Mouse (Mus musculus) CH12.LX (cell line): Measurements from ENCODE around the gene Klrb1f. TPM values are rescaled to one million over a fixed set of nuclear protein-coding genes. Genes with fewer than 3 reads are reported as not detected.

Source experiments
- DNase-seq: peaks from one replicate; pipeline ENCODE4 v3.0.0-alpha.2; 2013; ENCODE audit errors: extremely low read depth
- H3K27ac ChIP-seq: 2 replicates; pipeline ENCODE4 v1.5.1; 2012; ENCODE audit warnings: low read depth, mild to moderate bottlenecking, control low read depth, moderate library complexity; ENCODE audit not compliant: insufficient read depth
- H3K27me3 ChIP-seq: replicated peaks from 2 replicates; pipeline ENCODE3; 2012; ENCODE audit warnings: inconsistent platforms
- H3K36me3 ChIP-seq, 2 experiments: replicated peaks in 1 of 2; 2 replicates each; pipeline versions ENCODE3 to v1.6.1; 2012; ENCODE audit warnings: inconsistent platforms in 1 of 2, low read length in 1 of 2, mild to moderate bottlenecking in 1 of 2, mixed read lengths in 1 of 2, moderate library complexity in 1 of 2; ENCODE audit not compliant: control insufficient read depth in 1 of 2, insufficient read depth in 1 of 2
- H3K4me1 ChIP-seq, 2 experiments: 2 replicates each; pipeline ENCODE4 v1.6.1; 2012; ENCODE audit warnings: inconsistent platforms in 1 of 2, moderate library complexity in 1 of 2; ENCODE audit not compliant: insufficient read depth in 2 of 2, control insufficient read depth in 1 of 2
- H3K4me2 ChIP-seq: 2 replicates; pipeline ENCODE4 v1.6.1; 2012; ENCODE audit warnings: low read depth, mild to moderate bottlenecking, control low read depth; ENCODE audit not compliant: poor library complexity, insufficient read depth, severe bottlenecking
- H3K4me3 ChIP-seq, 3 experiments: fragments of 150-350 bp in 1 of 3; sonication (generic) in 1 of 3; replicated peaks in 1 of 3; 2 replicates each; pipeline versions ENCODE3 to v1.5.1; 2011 to 2012; ENCODE audit warnings: low read depth in 2 of 3, low read length in 2 of 3, mild to moderate bottlenecking in 2 of 3, moderate library complexity in 2 of 3, control low read depth in 1 of 3, improper control_type of control experiment in 1 of 3, inconsistent platforms in 1 of 3, mixed read lengths in 1 of 3; ENCODE audit not compliant: poor library complexity in 1 of 3
- H3K79me2 ChIP-seq: replicated peaks from 2 replicates; pipeline ENCODE4 v1.6.1; 2012; ENCODE audit warnings: mild to moderate bottlenecking, moderate library complexity; ENCODE audit not compliant: control insufficient read depth, poor library complexity, insufficient read depth, severe bottlenecking; ENCODE audit errors: extremely low read depth
- H3K9ac ChIP-seq: 2 replicates; pipeline ENCODE4 v1.6.1; 2012; ENCODE audit warnings: low read depth, mild to moderate bottlenecking, control low read depth, moderate library complexity; ENCODE audit not compliant: insufficient read depth
- H3K9me3 ChIP-seq: replicated peaks from 2 replicates; pipeline ENCODE3; 2012; ENCODE audit warnings: low read length, inconsistent platforms, mixed read lengths
- CHD1 ChIP-seq: IDR thresholded peaks from 2 replicates; pipeline ENCODE4 v1.6.1; 2012; ENCODE audit warnings: low read depth, low read length, improper control_type of control experiment, inconsistent platforms
- CTCF ChIP-seq, 2 experiments: IDR thresholded peaks in 1 of 2; conservative IDR thresholded peaks in 1 of 2; 2 replicates each; pipeline ENCODE4 v1.5.1; 2011 to 2012; ENCODE audit warnings: low read depth in 2 of 2, low read length in 2 of 2, improper control_type of control experiment in 1 of 2, inconsistent platforms in 1 of 2, mild to moderate bottlenecking in 1 of 2, moderate library complexity in 1 of 2
- ELF1 ChIP-seq: IDR thresholded peaks from 2 replicates; pipeline ENCODE4 v1.6.1; 2014; ENCODE audit warnings: low read depth, mild to moderate bottlenecking, inconsistent platforms, low read length, improper control_type of control experiment
- ETS1 ChIP-seq: conservative IDR thresholded peaks from 2 replicates; pipeline ENCODE4 v1.6.1; 2012; ENCODE audit warnings: low read depth, mild to moderate bottlenecking, inconsistent platforms, low read length, improper control_type of control experiment, moderate library complexity
- GABPA ChIP-seq: IDR thresholded peaks from 2 replicates; pipeline ENCODE4 v1.6.1; 2012; ENCODE audit warnings: low read depth, low read length, improper control_type of control experiment, inconsistent platforms; ENCODE audit not compliant: insufficient replicate concordance
- HCFC1 ChIP-seq: IDR thresholded peaks from 2 replicates; pipeline ENCODE4 v1.6.1; 2012; ENCODE audit warnings: low read depth, mild to moderate bottlenecking, inconsistent platforms, low read length, improper control_type of control experiment
- JUN ChIP-seq: IDR thresholded peaks from 2 replicates; pipeline ENCODE4 v1.6.1; 2011; ENCODE audit warnings: low read depth, mild to moderate bottlenecking, low read length, improper control_type of control experiment, moderate library complexity; ENCODE audit not compliant: insufficient read depth
- JUND ChIP-seq: conservative IDR thresholded peaks from 2 replicates; pipeline ENCODE4 v1.6.1; 2011; ENCODE audit warnings: low read depth, low read length, improper control_type of control experiment
- KAT2A ChIP-seq: IDR thresholded peaks from 2 replicates; pipeline ENCODE4 v1.6.1; 2012; ENCODE audit warnings: low read length, improper control_type of control experiment, inconsistent platforms; ENCODE audit not compliant: insufficient replicate concordance
- MAX ChIP-seq: IDR thresholded peaks from 2 replicates; pipeline ENCODE4 v1.6.1; 2011; ENCODE audit warnings: low read length, improper control_type of control experiment
- MEF2A ChIP-seq: IDR thresholded peaks from 2 replicates; pipeline ENCODE4 v1.6.1; 2014; ENCODE audit warnings: low read depth, mild to moderate bottlenecking, inconsistent platforms, low read length, improper control_type of control experiment, borderline replicate concordance
- NELFE ChIP-seq: IDR thresholded peaks from 2 replicates; pipeline ENCODE4 v1.6.1; 2011; ENCODE audit warnings: low read depth, low read length, improper control_type of control experiment
- NRF1 ChIP-seq: IDR thresholded peaks from 2 replicates; pipeline ENCODE4 v1.6.1; 2014; ENCODE audit warnings: low read depth, mild to moderate bottlenecking, inconsistent platforms, low read length, improper control_type of control experiment, moderate library complexity
- POLR2A ChIP-seq: IDR thresholded peaks from 2 replicates; pipeline ENCODE4 v1.6.1; 2011; ENCODE audit warnings: low read depth, mild to moderate bottlenecking, improper control_type of control experiment, low read length
- RAD21 ChIP-seq: IDR thresholded peaks from 2 replicates; pipeline ENCODE4 v1.6.1; 2011; ENCODE audit warnings: low read depth, mild to moderate bottlenecking, low read length, improper control_type of control experiment, moderate library complexity
- TCF12 ChIP-seq: IDR thresholded peaks from 2 replicates; pipeline ENCODE4 v1.6.1; 2014; ENCODE audit warnings: low read depth, mild to moderate bottlenecking, inconsistent platforms, low read length, improper control_type of control experiment
- USF1 ChIP-seq: IDR thresholded peaks from 2 replicates; pipeline ENCODE4 v1.6.1; 2014; ENCODE audit warnings: low read depth, mild to moderate bottlenecking, inconsistent platforms, low read length, improper control_type of control experiment
- ZC3H11A ChIP-seq: IDR thresholded peaks from 2 replicates; pipeline ENCODE4 v1.6.1; 2012; ENCODE audit warnings: low read depth, mild to moderate bottlenecking, inconsistent platforms, low read length, improper control_type of control experiment
- ZNF384 ChIP-seq: IDR thresholded peaks from 2 replicates; pipeline ENCODE4 v1.6.1; 2012; ENCODE audit warnings: low read depth, low read length, improper control_type of control experiment, inconsistent platforms
- dilution Hi-C: fragments of 300-500 bp; cut with MboI; formaldehyde crosslinking; loops from 2 replicates; pipeline ENCODE4 v1.14.3; 2020; ENCODE audit warnings: low sequenced_read_pairs; ENCODE audit not compliant: extremely low pct_unique_long_range_greater_than_20kb, extremely low pct_ligation_motif_present
- in situ Hi-C: fragments of 300-500 bp; cut with MboI; formaldehyde crosslinking; loops from 3 replicates; pipeline ENCODE4 v1.14.3; 2019; ENCODE audit warnings: low sequenced_read_pairs, low pct_ligation_motif_present, low pct_unique_long_range_greater_than_20kb, mixed read lengths
- polyA plus RNA-seq: library from polyadenylated mRNA; unstranded; fragments of >175 nt; gene quantifications from 2 replicates; pipeline ENCODE4 v1.2.1, GENCODE M21; 2012; ENCODE audit warnings: low read depth; ENCODE audit not compliant: insufficient read length
- total RNA-seq, 2 experiments: library from RNA; depleted of rRNA; stranded (reverse); fragments of 300-350 nt in 1 of 2; fragments of >200 nt in 1 of 2; gene quantifications; 2 replicates each; pipeline ENCODE4 v1.2.3; 2012 to 2014

Klrb1f gene
- total and polyA plus RNA-seq, 3 experiments = 0.21 to 0.68 (median 0.23) TPM

DNA sequence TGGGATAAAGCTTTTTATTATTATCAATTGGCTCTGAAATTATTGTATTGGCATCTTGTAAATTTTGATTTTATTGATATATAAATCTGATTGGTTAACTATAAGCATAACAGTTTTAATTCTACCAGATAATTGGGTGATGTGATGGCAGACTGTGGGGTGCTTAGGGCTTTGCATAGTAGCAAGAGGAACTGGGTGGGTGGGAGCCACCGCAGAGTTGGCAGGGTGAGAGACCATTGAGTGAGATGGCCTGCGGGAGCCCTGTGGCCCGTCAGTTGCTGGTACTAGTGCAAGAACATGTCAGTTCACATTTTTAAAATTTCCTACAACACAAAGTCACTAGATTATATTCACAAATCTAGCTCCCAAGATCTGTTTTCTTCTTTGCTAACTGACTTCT, 20.2 kb downstream of the Klrb1f start:
- H3K9me3 ChIP-seq = no peaks in the 10 kb centered on the region
- dilution Hi-C loops = no loop called here
- peaks cover 0 to 14% of the 10 kb centered on the region in 2 experiments; a peak in 2 of 4 replicates for H3K4me1 ChIP-seq
- H3K4me2 ChIP-seq = no peak overlapping the region
- no peak for TF ChIP-seq KAT2A
- TF ChIP-seq JUN = no peak
- TF ChIP-seq GABPA = no peak
- no peak for TF ChIP-seq CHD1
- TF ChIP-seq ETS1 = no peak
- TF ChIP-seq NELFE = no peak
- no peak for TF ChIP-seq CTCF (conservative IDR thresholded peaks at IDR 0.05 in 1 of 2, IDR thresholded peaks at IDR 0.05 in 1 of 2; ENCODE audit: low read depth in 2 of 2, low read length in 2 of 2)
- no peak for TF ChIP-seq ELF1
- no peak for TF ChIP-seq MAX
- no peak for TF ChIP-seq HCFC1
- no peak for TF ChIP-seq MEF2A
- no peak for TF ChIP-seq JUND
- TF ChIP-seq USF1 = no peak
- no peak overlapping the region for H3K27ac ChIP-seq
- no peak for DNase-seq
- in situ Hi-C loops = no loop called here
- no peak overlapping the region for H3K4me3 ChIP-seq
- H3K9ac ChIP-seq = no peak overlapping the region
- no peaks in the 10 kb centered on the region for H3K36me3 ChIP-seq
- H3K27me3 ChIP-seq = no peaks in the 10 kb centered on the region
- no peaks in the 10 kb centered on the region for H3K79me2 ChIP-seq

DNA sequence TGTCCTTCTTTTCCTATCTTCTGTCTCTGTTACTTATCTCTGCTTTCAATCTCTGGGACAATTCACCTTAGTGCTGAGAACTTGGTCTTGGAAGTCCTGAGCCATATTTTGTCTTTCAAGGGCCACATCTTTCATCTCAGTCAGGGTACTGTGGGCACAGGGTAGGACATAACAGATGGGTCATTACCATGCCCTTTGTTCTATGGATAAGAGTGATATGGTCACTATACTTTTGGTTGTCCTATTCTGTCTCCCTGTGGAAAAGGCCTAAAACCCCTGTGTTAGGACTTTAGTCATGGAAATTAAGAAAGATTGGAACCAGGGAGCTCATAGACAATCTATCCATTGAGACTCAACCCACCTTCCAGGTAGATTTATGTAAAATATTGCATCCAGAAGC, 20.8 kb downstream of the Klrb1f start:
- DNase-seq = no peak
- dilution Hi-C loops (no loop called here), in situ Hi-C loops (no loop called here)
- Histone ChIP-seq H3K9ac (no peak overlapping the region), H3K4me3 (no peak overlapping the region), H3K27me3 (no peaks in the 10 kb centered on the region), H3K36me3 (no peaks in the 10 kb centered on the region), H3K4me2 (no peak overlapping the region), H3K4me1 (peaks cover 0 to 14% of the 10 kb centered on the region in 2 experiments; a peak in 2 of 4 replicates), H3K9me3 (peaks cover 3% of the 10 kb centered on the region), H3K27ac (no peak overlapping the region), H3K79me2 (no peaks in the 10 kb centered on the region)
- TF ChIP-seq MAX (no peak), HCFC1 (no peak), NRF1 (no peak), ZC3H11A (no peak), GABPA (no peak), ZNF384 (no peak), CTCF (conservative IDR thresholded peaks at IDR 0.05 in 1 of 2, IDR thresholded peaks at IDR 0.05 in 1 of 2; ENCODE audit: low read depth in 2 of 2, low read length in 2 of 2) (no peak), RAD21 (no peak), TCF12 (no peak), JUN (no peak), JUND (no peak), ELF1 (no peak), POLR2A (no peak)
